Mouse (Mus musculus): Measurements from ENCODE around the gene Psmb5.

The Psmb5 gene

GRCm38 (mm10) chr14:54617897-54618365 is at the start of gene Psmb5:
TSS of gene Psmb5 (minus strand) at chr14:54618022.
- peak; percentile 93 for DNase-seq (ENCODE audit: low spot score)

DNA sequence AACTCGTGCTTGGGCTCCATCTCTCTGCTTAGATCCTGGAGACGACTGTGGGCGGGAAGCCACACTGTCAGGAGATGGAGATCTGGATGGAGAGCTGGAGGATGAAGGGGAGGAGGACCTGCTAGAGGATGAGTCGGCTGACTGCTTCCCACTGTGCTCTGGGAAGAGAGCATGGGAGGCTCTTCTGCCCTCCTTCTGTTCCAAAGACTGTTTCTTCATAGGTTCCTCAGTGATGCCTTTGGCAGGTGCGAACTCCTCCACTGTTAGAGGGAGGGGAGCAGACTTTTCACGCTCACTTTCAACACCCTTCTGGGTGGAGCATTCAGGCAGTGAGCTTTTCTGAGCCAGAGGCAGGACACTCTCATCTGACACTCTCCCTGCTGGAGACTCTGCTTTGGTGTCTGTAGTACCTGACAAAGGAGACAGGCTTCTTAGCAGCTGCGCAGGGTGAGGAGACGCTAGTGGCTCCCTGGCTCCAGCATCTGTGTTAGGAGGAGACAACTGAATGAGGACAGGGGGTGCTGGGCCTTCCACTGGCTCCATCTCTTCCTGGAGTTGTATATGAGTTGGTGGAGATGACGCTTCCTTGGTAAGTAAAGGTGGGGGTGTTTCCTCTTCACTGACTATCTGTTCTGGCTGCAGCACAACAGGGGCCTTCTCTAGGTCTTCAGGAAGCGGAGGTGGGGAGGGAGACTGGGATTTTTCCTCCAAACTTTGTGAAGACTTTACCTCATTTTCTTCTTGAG is 46.8 kb upstream of the Psmb5 start:
- no peak for DNase-seq (ENCODE audit: low spot score)

- DNase-seq (ENCODE audit: low spot score): peak; percentile 86
Observed at GRCm38 (mm10) chr14:54660009-54660408, 42.2 kb upstream of the Psmb5 start.

DNA sequence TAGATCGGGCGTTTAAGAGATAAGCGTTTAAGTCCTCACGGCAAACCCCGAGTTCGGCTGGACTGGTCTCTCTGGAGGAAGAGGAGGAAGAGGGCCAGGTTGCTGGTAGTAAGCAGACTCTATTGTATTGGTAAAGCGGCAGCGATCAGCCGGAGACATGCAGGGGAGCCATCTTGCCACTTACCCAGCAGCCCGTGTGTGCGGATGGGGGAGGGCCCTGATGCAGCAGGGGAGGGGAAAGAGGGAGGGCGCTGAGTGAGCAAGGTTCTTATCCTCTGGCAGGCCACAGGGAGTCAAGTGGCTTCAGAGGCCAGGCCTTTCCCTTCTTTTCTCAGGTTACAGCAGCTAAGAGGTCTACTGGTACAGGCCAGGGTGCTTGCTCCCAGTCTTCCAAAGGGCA is 35.7 kb upstream of the Psmb5 start:
- DNase-seq (ENCODE audit: low spot score): peak; percentile 84

GRCm38 (mm10) chr14:54652787-54653186 is 35.0 kb upstream of the Psmb5 start:
- DNase-seq (ENCODE audit: low spot score): no peak

- DNase-seq (ENCODE audit: low spot score): no peak
Observed at GRCm38 (mm10) chr14:54651556-54651955, 33.7 kb upstream of the Psmb5 start.

DNA sequence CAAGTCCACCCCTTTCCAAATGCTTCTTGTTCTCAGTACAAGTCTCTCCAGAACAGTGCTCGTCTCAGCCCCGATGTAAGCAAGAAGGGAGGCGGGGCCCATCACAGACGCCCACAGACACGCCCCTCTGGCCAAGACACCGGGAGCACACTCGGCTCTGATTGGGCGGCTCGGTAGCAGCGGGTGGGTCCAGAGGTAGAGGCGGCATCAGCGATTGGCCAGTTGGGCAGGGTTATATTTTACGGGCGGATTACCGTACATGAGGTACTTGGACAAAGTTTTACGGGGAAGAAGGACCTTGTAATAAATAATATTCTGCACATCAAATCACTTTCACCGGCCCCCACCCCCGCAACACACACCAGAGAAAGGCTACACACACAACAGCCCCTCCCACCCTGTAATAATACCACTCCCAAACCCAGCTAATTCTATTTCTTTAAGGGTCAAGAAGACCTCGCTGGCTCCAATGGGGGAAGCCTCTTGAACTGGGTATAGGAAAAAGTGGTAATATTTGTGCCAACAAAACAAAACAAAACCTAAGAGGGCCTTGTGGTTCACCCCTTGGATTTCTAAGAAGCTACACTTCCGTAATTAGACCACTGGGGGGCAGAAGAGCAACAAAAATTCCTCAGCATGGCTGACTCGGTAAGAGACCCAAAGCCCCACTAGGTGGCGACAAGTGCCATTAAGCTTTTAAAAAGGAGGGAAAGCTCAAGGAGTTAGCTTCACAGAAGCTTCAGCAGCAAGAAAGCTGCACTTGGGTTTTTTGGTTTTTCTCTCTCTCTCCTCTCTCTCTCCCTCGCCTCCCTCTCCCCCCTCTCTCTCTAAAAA is 33.0 kb upstream of the Psmb5 start:
- peak; percentile 99 for DNase-seq (ENCODE audit: low spot score)

GRCm38 (mm10) chr14:54647900-54648299 is 30.1 kb upstream of the Psmb5 start:
- DNase-seq (ENCODE audit: low spot score): no peak

GRCm38 (mm10) chr14:54646898-54647636 is 29.2 kb upstream of the Psmb5 start:
- no peak for DNase-seq (ENCODE audit: low spot score)

DNA sequence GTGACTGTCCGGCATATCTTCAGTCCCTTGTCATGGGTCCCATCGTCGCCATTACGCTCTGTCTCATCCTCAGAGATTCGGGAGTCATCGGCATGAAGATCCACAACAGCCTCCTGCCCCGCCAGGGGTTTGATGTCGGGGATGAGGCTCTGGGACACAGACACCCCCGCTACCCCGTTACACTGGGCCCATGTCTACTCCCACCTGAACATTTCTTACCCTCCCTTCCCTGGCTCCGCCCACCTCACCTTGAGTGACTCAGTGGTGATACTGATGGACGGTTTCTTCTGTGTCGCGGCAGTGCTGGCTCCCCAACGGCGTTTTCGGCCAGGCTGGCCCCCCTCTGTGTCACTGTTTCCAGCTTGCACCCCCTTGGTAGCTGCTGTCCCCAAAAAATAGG is 28.6 kb upstream of the Psmb5 start:
- no peak for DNase-seq (ENCODE audit: low spot score)

GRCm38 (mm10) chr14:54644294-54644693 is 26.5 kb upstream of the Psmb5 start:
- DNase-seq (ENCODE audit: low spot score): no peak

- DNase-seq (ENCODE audit: low spot score): no peak
Observed at GRCm38 (mm10) chr14:54643011-54643410, 25.2 kb upstream of the Psmb5 start.

- no peak for DNase-seq (ENCODE audit: low spot score)
Observed at GRCm38 (mm10) chr14:54642224-54642944, 24.6 kb upstream of the Psmb5 start.

DNA sequence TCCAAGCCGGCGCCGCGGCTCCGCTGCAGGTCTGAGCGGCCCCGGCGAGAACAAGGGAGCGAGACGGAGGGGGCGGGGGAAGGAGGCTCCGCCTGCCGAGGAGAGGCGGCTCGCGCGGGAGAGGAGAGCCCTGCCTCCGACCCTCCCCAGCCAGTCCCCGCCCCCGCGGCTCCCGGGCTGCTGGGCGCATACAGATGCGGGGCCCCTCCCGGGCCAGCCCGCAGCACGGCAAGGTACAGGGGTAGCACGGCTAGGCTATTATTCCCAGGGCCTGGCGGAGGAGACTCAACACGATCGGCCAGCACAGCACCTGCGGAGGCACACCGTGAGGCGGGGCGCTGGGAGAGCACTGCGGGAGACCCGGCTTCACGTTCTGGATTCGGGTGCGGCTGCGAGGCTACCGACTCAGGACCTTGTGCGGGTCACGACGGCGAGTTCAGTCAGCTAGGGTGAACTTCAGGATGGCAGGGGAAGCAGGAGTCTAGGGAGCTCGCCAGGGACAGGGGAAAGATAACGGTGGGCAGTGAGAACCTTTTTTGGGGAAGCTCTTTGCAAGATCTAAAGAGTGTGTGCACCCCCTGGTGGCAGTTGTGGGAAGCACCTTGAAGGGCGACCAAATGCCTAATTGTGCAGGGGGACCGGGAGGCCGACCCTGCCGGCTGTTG is 23.6 kb upstream of the Psmb5 start, which contains the start of gene Cdh24:
Gene Cdh24 (minus strand): TSS at position 60 of the 665 bp plus-strand sequence.
- DNase-seq (ENCODE audit: low spot score): peak; percentile 93

GRCm38 (mm10) chr14:54640946-54641304 is 23.1 kb upstream of the Psmb5 start, which contains the start of gene Gm17606:
TSS of gene Gm17606 (plus strand) at chr14:54640952.
- DNase-seq (ENCODE audit: low spot score): no peak

DNA sequence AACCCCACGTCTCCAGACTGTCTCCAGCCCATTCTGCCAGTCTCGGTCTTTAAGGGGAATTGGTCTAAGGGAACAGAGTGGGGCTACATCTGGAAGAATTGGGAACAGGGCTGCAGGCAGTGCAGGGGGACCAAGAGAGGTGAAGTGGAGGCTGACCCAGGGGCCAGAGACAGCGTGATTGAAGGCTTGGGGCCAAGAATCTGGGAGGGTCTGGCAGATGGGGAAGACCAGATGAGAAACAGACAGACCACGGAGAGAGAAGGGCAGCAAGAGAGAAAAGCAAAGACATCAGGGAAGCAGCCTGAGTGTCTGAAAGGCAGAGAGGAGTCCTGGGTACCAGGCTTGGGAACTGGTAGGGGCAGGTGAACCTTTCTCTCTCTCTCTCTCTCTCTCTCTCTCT is 22.3 kb upstream of the Psmb5 start:
- no peak for DNase-seq (ENCODE audit: low spot score)

GRCm38 (mm10) chr14:54638210-54638609 is 20.4 kb upstream of the Psmb5 start:
- DNase-seq (ENCODE audit: low spot score): no peak

- peak; percentile 77 for DNase-seq (ENCODE audit: low spot score)
Observed at GRCm38 (mm10) chr14:54636954-54637353, 19.1 kb upstream of the Psmb5 start.

DNA sequence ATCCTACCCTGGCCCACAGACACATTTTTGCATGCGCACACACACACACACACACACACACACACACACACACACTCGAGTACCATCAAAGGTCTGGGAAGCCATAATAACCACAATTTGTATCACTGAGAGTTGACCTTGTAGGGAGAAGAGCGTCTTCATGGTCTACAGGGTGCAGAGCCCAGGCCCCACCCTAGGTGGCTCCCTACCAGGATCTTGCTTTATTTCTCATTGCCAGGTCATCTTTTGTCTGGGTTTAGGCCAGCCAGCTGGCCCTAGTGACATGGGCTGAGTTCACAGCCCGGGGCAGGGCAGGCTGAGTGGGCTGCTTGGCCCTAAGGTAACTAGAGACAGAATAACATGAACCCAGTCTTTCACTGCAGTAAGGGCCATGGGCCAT is 16.4 kb upstream of the Psmb5 start:
- DNase-seq (ENCODE audit: low spot score): peak; percentile 47

DNA sequence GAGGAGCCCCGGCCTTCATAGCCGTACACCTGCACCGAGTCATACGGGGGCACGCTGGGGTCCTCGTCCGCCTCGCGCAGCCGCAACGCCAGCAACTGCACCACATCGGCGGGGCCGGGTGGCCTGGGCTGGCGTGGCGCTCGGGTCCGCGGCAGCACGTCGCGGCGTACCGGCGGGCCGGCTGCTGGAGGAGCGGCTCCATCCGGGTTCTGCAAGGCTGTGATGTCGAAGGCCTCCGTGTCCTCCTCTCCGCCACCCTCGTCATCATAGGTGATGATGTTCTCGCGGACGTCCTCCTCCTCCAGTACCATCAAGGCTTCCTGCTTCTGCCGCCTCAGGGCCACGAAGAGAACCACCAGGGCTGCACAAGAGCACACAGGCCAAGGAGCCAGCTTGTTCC is 14.4 kb upstream of the Psmb5 start:
- no peak for DNase-seq (ENCODE audit: low spot score)

DNA sequence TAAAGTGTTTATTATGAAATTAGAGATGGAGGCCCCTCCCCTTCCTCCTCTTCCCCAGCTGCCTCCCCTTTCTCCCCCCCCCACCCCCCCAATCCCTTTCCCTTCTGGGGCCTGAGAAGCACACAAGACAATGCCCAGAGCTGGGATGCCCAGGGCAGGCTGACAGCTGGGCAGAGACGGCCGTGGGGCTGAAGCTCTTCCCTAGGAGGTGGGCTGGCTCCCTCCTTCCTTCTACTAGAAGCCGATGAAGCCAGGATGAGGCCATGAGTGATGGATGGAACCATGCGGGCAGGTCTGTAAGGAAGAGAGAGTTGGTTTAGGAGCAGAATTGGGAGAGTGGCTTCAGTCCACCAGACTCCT is 13.4 kb upstream of the Psmb5 start:
- DNase-seq (ENCODE audit: low spot score): no peak
